Mouse (Mus musculus) CH12.LX (cell line): Measurements from ENCODE around the gene Bloc1s6. TPM values are rescaled to one million over a fixed set of nuclear protein-coding genes. Genes with fewer than 3 reads are reported as not detected.

Experiments
- DNase-seq: peaks from one replicate; pipeline ENCODE4 v3.0.0-alpha.2; 2013; ENCODE audit errors: extremely low read depth
- H3K27ac ChIP-seq: 2 replicates; pipeline ENCODE4 v1.5.1; 2012; ENCODE audit warnings: low read depth, mild to moderate bottlenecking, control low read depth, moderate library complexity; ENCODE audit not compliant: insufficient read depth
- H3K27me3 ChIP-seq: replicated peaks from 2 replicates; pipeline ENCODE3; 2012; ENCODE audit warnings: inconsistent platforms
- H3K36me3 ChIP-seq, 2 experiments: replicated peaks in 1 of 2; 2 replicates each; pipeline versions ENCODE3 to v1.6.1; 2012; ENCODE audit warnings: inconsistent platforms in 1 of 2, low read length in 1 of 2, mild to moderate bottlenecking in 1 of 2, mixed read lengths in 1 of 2, moderate library complexity in 1 of 2; ENCODE audit not compliant: control insufficient read depth in 1 of 2, insufficient read depth in 1 of 2
- H3K4me1 ChIP-seq, 2 experiments: 2 replicates each; pipeline ENCODE4 v1.6.1; 2012; ENCODE audit warnings: inconsistent platforms in 1 of 2, moderate library complexity in 1 of 2; ENCODE audit not compliant: insufficient read depth in 2 of 2, control insufficient read depth in 1 of 2
- H3K4me2 ChIP-seq: 2 replicates; pipeline ENCODE4 v1.6.1; 2012; ENCODE audit warnings: low read depth, mild to moderate bottlenecking, control low read depth; ENCODE audit not compliant: poor library complexity, insufficient read depth, severe bottlenecking
- H3K4me3 ChIP-seq, 3 experiments: fragments of 150-350 bp in 1 of 3; sonication (generic) in 1 of 3; replicated peaks in 1 of 3; 2 replicates each; pipeline versions ENCODE3 to v1.5.1; 2011 to 2012; ENCODE audit warnings: low read depth in 2 of 3, low read length in 2 of 3, mild to moderate bottlenecking in 2 of 3, moderate library complexity in 2 of 3, control low read depth in 1 of 3, improper control_type of control experiment in 1 of 3, inconsistent platforms in 1 of 3, mixed read lengths in 1 of 3; ENCODE audit not compliant: poor library complexity in 1 of 3
- H3K79me2 ChIP-seq: replicated peaks from 2 replicates; pipeline ENCODE4 v1.6.1; 2012; ENCODE audit warnings: mild to moderate bottlenecking, moderate library complexity; ENCODE audit not compliant: control insufficient read depth, poor library complexity, insufficient read depth, severe bottlenecking; ENCODE audit errors: extremely low read depth
- H3K9ac ChIP-seq: 2 replicates; pipeline ENCODE4 v1.6.1; 2012; ENCODE audit warnings: low read depth, mild to moderate bottlenecking, control low read depth, moderate library complexity; ENCODE audit not compliant: insufficient read depth
- H3K9me3 ChIP-seq: replicated peaks from 2 replicates; pipeline ENCODE3; 2012; ENCODE audit warnings: low read length, inconsistent platforms, mixed read lengths
- CHD2 ChIP-seq: IDR thresholded peaks from 2 replicates; pipeline ENCODE4 v1.6.1; 2011; ENCODE audit warnings: low read length, improper control_type of control experiment
- CTCF ChIP-seq, 2 experiments: IDR thresholded peaks in 1 of 2; conservative IDR thresholded peaks in 1 of 2; 2 replicates each; pipeline ENCODE4 v1.5.1; 2011 to 2012; ENCODE audit warnings: low read depth in 2 of 2, low read length in 2 of 2, improper control_type of control experiment in 1 of 2, inconsistent platforms in 1 of 2, mild to moderate bottlenecking in 1 of 2, moderate library complexity in 1 of 2
- EP300 ChIP-seq: IDR thresholded peaks from 2 replicates; pipeline ENCODE4 v1.6.1; 2011; ENCODE audit warnings: low read length, improper control_type of control experiment
- GABPA ChIP-seq: IDR thresholded peaks from 2 replicates; pipeline ENCODE4 v1.6.1; 2012; ENCODE audit warnings: low read depth, low read length, improper control_type of control experiment, inconsistent platforms; ENCODE audit not compliant: insufficient replicate concordance
- HCFC1 ChIP-seq: IDR thresholded peaks from 2 replicates; pipeline ENCODE4 v1.6.1; 2012; ENCODE audit warnings: low read depth, mild to moderate bottlenecking, inconsistent platforms, low read length, improper control_type of control experiment
- IRF4 ChIP-seq: IDR thresholded peaks from 2 replicates; pipeline ENCODE4 v1.6.1; 2014; ENCODE audit warnings: low read depth, mild to moderate bottlenecking, inconsistent platforms, low read length, improper control_type of control experiment
- JUN ChIP-seq: IDR thresholded peaks from 2 replicates; pipeline ENCODE4 v1.6.1; 2011; ENCODE audit warnings: low read depth, mild to moderate bottlenecking, low read length, improper control_type of control experiment, moderate library complexity; ENCODE audit not compliant: insufficient read depth
- KAT2A ChIP-seq: IDR thresholded peaks from 2 replicates; pipeline ENCODE4 v1.6.1; 2012; ENCODE audit warnings: low read length, improper control_type of control experiment, inconsistent platforms; ENCODE audit not compliant: insufficient replicate concordance
- MAX ChIP-seq: IDR thresholded peaks from 2 replicates; pipeline ENCODE4 v1.6.1; 2011; ENCODE audit warnings: low read length, improper control_type of control experiment
- MEF2A ChIP-seq: IDR thresholded peaks from 2 replicates; pipeline ENCODE4 v1.6.1; 2014; ENCODE audit warnings: low read depth, mild to moderate bottlenecking, inconsistent platforms, low read length, improper control_type of control experiment, borderline replicate concordance
- MXI1 ChIP-seq: IDR thresholded peaks from 2 replicates; pipeline ENCODE4 v1.6.1; 2011; ENCODE audit warnings: mild to moderate bottlenecking, low read depth, low read length, improper control_type of control experiment
- MYC ChIP-seq: IDR thresholded peaks from 2 replicates; pipeline ENCODE4 v1.6.1; 2011; ENCODE audit warnings: low read depth, mild to moderate bottlenecking, improper control_type of control experiment, low read length
- NELFE ChIP-seq: IDR thresholded peaks from 2 replicates; pipeline ENCODE4 v1.6.1; 2011; ENCODE audit warnings: low read depth, low read length, improper control_type of control experiment
- NRF1 ChIP-seq: IDR thresholded peaks from 2 replicates; pipeline ENCODE4 v1.6.1; 2014; ENCODE audit warnings: low read depth, mild to moderate bottlenecking, inconsistent platforms, low read length, improper control_type of control experiment, moderate library complexity
- PAX5 ChIP-seq: IDR thresholded peaks from 2 replicates; pipeline ENCODE4 v1.6.1; 2012; ENCODE audit warnings: low read length, inconsistent platforms, mixed read lengths
- RCOR1 ChIP-seq: conservative IDR thresholded peaks from 2 replicates; pipeline ENCODE4 v1.6.1; 2012; ENCODE audit warnings: low read depth, mild to moderate bottlenecking, inconsistent platforms, low read length, improper control_type of control experiment
- SMC3 ChIP-seq: IDR thresholded peaks from 2 replicates; pipeline ENCODE4 v1.6.1; 2011; ENCODE audit warnings: low read depth, low read length, improper control_type of control experiment
- USF1 ChIP-seq: IDR thresholded peaks from 2 replicates; pipeline ENCODE4 v1.6.1; 2014; ENCODE audit warnings: low read depth, mild to moderate bottlenecking, inconsistent platforms, low read length, improper control_type of control experiment
- ZC3H11A ChIP-seq: IDR thresholded peaks from 2 replicates; pipeline ENCODE4 v1.6.1; 2012; ENCODE audit warnings: low read depth, mild to moderate bottlenecking, inconsistent platforms, low read length, improper control_type of control experiment
- dilution Hi-C: fragments of 300-500 bp; cut with MboI; formaldehyde crosslinking; loops from 2 replicates; pipeline ENCODE4 v1.14.3; 2020; ENCODE audit warnings: low sequenced_read_pairs; ENCODE audit not compliant: extremely low pct_unique_long_range_greater_than_20kb, extremely low pct_ligation_motif_present
- in situ Hi-C: fragments of 300-500 bp; cut with MboI; formaldehyde crosslinking; loops from 3 replicates; pipeline ENCODE4 v1.14.3; 2019; ENCODE audit warnings: low sequenced_read_pairs, low pct_ligation_motif_present, low pct_unique_long_range_greater_than_20kb, mixed read lengths
- polyA plus RNA-seq: library from polyadenylated mRNA; unstranded; fragments of >175 nt; gene quantifications from 2 replicates; pipeline ENCODE4 v1.2.1, GENCODE M21; 2012; ENCODE audit warnings: low read depth; ENCODE audit not compliant: insufficient read length
- total RNA-seq, 2 experiments: library from RNA; depleted of rRNA; stranded (reverse); fragments of 300-350 nt in 1 of 2; fragments of >200 nt in 1 of 2; gene quantifications; 2 replicates each; pipeline ENCODE4 v1.2.3; 2012 to 2014

Bloc1s6 gene
- total and polyA plus RNA-seq, 3 experiments, result 25.5 to 60.3 (median 42.0) TPM

GRCm38 (mm10) chr2:122739023-122739422, 720 bp downstream of the Bloc1s6 start:
- no peaks in the 10 kb centered on the region for H3K9me3 ChIP-seq
- peak overlapping the region; percentile 70 to 95 (median 92) for H3K4me3 ChIP-seq
- H3K27ac ChIP-seq, result no peak overlapping the region
- H3K4me1 ChIP-seq, result peaks cover 7 to 30% of the 10 kb centered on the region in 2 experiments; a peak in 3 of 4 replicates
- H3K9ac ChIP-seq, result peak overlapping the region; percentile 47
- H3K4me2 ChIP-seq, result peak overlapping the region; percentile 100
- TF ChIP-seq PAX5 (no peak), NELFE (no peak), GABPA (no peak), CTCF (conservative IDR thresholded peaks at IDR 0.05 in 1 of 2, IDR thresholded peaks at IDR 0.05 in 1 of 2; ENCODE audit: low read depth in 2 of 2, low read length in 2 of 2) (no peak), MXI1 (no peak), MEF2A (no peak), HCFC1 (no peak), KAT2A (no peak), SMC3 (no peak), MAX (no peak)
- no peak for DNase-seq
- dilution Hi-C loops, result no loop called here
- H3K79me2 ChIP-seq, result peaks cover 6% of the 10 kb centered on the region; the same call in 1 of the 2 replicates
- H3K27me3 ChIP-seq, result no peaks in the 10 kb centered on the region
- in situ Hi-C loops, result no loop called here
- peaks cover 10 to 24% of the 10 kb centered on the region in 2 experiments for H3K36me3 ChIP-seq

- Histone ChIP-seq H3K4me1 (peaks cover 0 to under 1% of the 10 kb centered on the region in 2 experiments; a peak in 2 of 4 replicates), H3K36me3 (peaks cover 36 to 67% of the 10 kb centered on the region in 2 experiments), H3K27ac (no peak overlapping the region), H3K9ac (no peak overlapping the region), H3K4me3 (no peak overlapping the region), H3K4me2 (no peak overlapping the region), H3K27me3 (no peaks in the 10 kb centered on the region), H3K9me3 (no peaks in the 10 kb centered on the region), H3K79me2 (no peaks in the 10 kb centered on the region)
- dilution Hi-C loops (no loop called here), in situ Hi-C loops (no loop called here)
- TF ChIP-seq HCFC1 (no peak), CHD2 (no peak), ZC3H11A (no peak), SMC3 (no peak), IRF4 (no peak), NRF1 (no peak), MXI1 (no peak), CTCF (conservative IDR thresholded peaks at IDR 0.05 in 1 of 2, IDR thresholded peaks at IDR 0.05 in 1 of 2; ENCODE audit: low read depth in 2 of 2, low read length in 2 of 2) (no peak), USF1 (no peak), MYC (no peak), EP300 (no peak), RCOR1 (no peak), JUN (no peak)
- DNase-seq, result no peak
These were observed 8.2 kb downstream of the Bloc1s6 start for GRCm38 (mm10) chr2:122746461-122746860.
